Mouse (Mus musculus): ENCODE data around the gene Shc1. TPM values are rescaled to one million over a fixed set of nuclear protein-coding genes. Genes with fewer than 3 reads are reported as not detected.

Shc1 gene
- total and polyA plus RNA-seq, 3 experiments, result 23.1 to 40.6 (median 32.3) TPM

DNA sequence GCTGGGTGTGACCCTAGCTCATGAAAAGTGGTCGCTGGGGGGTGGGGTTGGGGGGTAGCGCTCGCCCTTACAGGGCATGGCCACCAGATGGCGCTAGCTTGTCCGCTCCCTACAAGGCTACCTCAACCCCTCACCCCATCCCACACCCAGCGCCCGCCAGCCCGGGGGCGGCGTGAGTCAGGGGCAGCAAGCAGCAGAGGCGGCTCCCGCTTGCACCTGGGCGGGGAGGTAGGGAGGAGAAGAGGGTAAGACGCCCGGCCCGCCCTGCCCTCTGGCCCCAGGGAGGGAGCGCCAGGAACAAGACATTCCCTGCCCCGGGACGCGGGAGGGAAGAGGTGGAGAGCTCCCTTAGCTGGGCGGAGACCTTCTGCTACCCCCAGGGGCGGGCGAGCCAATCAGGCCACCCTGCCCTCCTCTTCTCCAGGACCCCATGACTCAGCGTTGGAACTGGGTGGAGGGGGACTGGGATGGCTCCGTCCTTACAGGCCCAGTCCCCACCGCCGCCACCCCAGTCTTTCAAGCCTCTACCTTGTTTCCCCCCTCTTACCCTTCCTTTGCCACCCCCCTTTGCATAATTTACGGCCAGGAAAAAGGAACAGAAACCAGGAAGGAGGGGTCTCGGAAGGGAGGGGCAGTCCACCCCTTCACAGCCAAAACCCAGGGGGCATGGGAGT, 39.7 kb upstream of the Shc1 start:
- DNase-seq (ENCODE audit: extremely low read depth), result peak; percentile 72

GRCm38 (mm10) chr3:89379388-89380131, 38.7 kb upstream of the Shc1 start:
- H3K4me3 ChIP-seq (replicated peaks in 1 of 3; ENCODE audit: low read depth in 2 of 3, low read length in 2 of 3, poor library complexity in 1 of 3), result peak overlapping the region in 1 of 3 experiments; percentile 0
- dilution Hi-C loops (cut with MboI; ENCODE audit: extremely low pct_ligation_motif_present, extremely low pct_unique_long_range_greater_than_20kb, low sequenced_read_pairs), result no loop called here
- in situ Hi-C loops (cut with MboI; ENCODE audit: low pct_ligation_motif_present, low pct_unique_long_range_greater_than_20kb, low sequenced_read_pairs), result no loop called here

More for the DNA sequence above, 39.7 kb upstream of the Shc1 start:
- Histone ChIP-seq H3K9ac (ENCODE audit: insufficient read depth, low read depth) (peak overlapping the region; percentile 32; the same call in 1 of the 2 replicates), H3K9me3 (replicated peaks; ENCODE audit: low read length) (no peaks in the 10 kb centered on the region), H3K36me3 (replicated peaks in 1 of 2; ENCODE audit: control insufficient read depth in 1 of 2, insufficient read depth in 1 of 2, low read length in 1 of 2) (peaks cover 41 to 71% of the 10 kb centered on the region in 2 experiments), H3K27ac (ENCODE audit: insufficient read depth, low read depth) (peak overlapping the region; percentile 74), H3K4me3 (replicated peaks in 1 of 3; ENCODE audit: low read depth in 2 of 3, low read length in 2 of 3, poor library complexity in 1 of 3) (peak overlapping the region in 2 of 3 experiments; percentile 29 to 40), H3K4me1 (ENCODE audit: control insufficient read depth in 1 of 2, insufficient read depth in 2 of 2) (peaks cover 19 to 68% of the 10 kb centered on the region in 2 experiments), H3K4me2 (ENCODE audit: insufficient read depth, low read depth, poor library complexity, severe bottlenecking) (peak overlapping the region; percentile 65), H3K27me3 (replicated peaks) (no peaks in the 10 kb centered on the region), H3K79me2 (replicated peaks; ENCODE audit: control insufficient read depth, extremely low read depth, insufficient read depth, poor library complexity, severe bottlenecking) (peaks cover 12% of the 10 kb centered on the region)
- dilution Hi-C loops (cut with MboI; ENCODE audit: extremely low pct_ligation_motif_present, extremely low pct_unique_long_range_greater_than_20kb, low sequenced_read_pairs), result no loop called here
- TF ChIP-seq SIN3A (IDR thresholded peaks at IDR 0.05; ENCODE audit: low read length) (0 out of 2 replicates have a peak, but pooled peaks have one; percentile 33), ZMIZ1 (IDR thresholded peaks at IDR 0.05; ENCODE audit: low read depth, low read length) (0 out of 2 replicates have a peak, but pooled peaks have one; percentile 38), ZC3H11A (IDR thresholded peaks at IDR 0.05; ENCODE audit: low read depth, low read length) (0 out of 2 replicates have a peak, but pooled peaks have one; percentile 8), MYC (IDR thresholded peaks at IDR 0.05; ENCODE audit: low read depth, low read length) (no peak), MAZ (IDR thresholded peaks at IDR 0.05; ENCODE audit: low read depth, low read length) (peak; percentile 98), NRF1 (IDR thresholded peaks at IDR 0.05; ENCODE audit: low read depth, low read length) (no peak), HCFC1 (IDR thresholded peaks at IDR 0.05; ENCODE audit: low read depth, low read length) (no peak), BHLHE40 (IDR thresholded peaks at IDR 0.05; ENCODE audit: low read depth, low read length) (no peak; the same call in 1 of the 2 replicates), ZKSCAN1 (IDR thresholded peaks at IDR 0.05; ENCODE audit: borderline replicate concordance, low read depth, low read length) (no peak), JUND (conservative IDR thresholded peaks at IDR 0.05; ENCODE audit: low read depth, low read length) (no peak), ZNF384 (IDR thresholded peaks at IDR 0.05; ENCODE audit: low read depth, low read length) (no peak), RAD21 (IDR thresholded peaks at IDR 0.05; ENCODE audit: low read depth, low read length) (peak; percentile 68), TBP (conservative IDR thresholded peaks at IDR 0.05; ENCODE audit: low read depth, low read length) (no peak), RCOR1 (conservative IDR thresholded peaks at IDR 0.05; ENCODE audit: low read depth, low read length) (peak; percentile 72; the same call in 1 of the 2 replicates), CTCF (conservative IDR thresholded peaks at IDR 0.05 in 1 of 2, IDR thresholded peaks at IDR 0.05 in 1 of 2; ENCODE audit: low read depth in 2 of 2, low read length in 2 of 2) (peak; percentile 65 to 85; a peak in 3 of 4 replicates), E2F4 (IDR thresholded peaks at IDR 0.05; ENCODE audit: insufficient replicate concordance, low read depth, low read length) (no peak), TCF12 (IDR thresholded peaks at IDR 0.05; ENCODE audit: low read depth, low read length) (peak; percentile 40; the same call in 1 of the 2 replicates), KAT2A (IDR thresholded peaks at IDR 0.05; ENCODE audit: insufficient replicate concordance, low read length) (no peak), USF1 (IDR thresholded peaks at IDR 0.05; ENCODE audit: low read depth, low read length) (no peak), SMC3 (IDR thresholded peaks at IDR 0.05; ENCODE audit: low read depth, low read length) (peak; percentile 88), PAX5 (IDR thresholded peaks at IDR 0.05; ENCODE audit: low read length) (no peak), CHD1 (IDR thresholded peaks at IDR 0.05; ENCODE audit: low read depth, low read length) (no peak), ETS1 (conservative IDR thresholded peaks at IDR 0.05; ENCODE audit: low read depth, low read length) (peak; percentile 48), NELFE (IDR thresholded peaks at IDR 0.05; ENCODE audit: low read depth, low read length) (peak; percentile 62; the same call in 1 of the 2 replicates), MEF2A (IDR thresholded peaks at IDR 0.05; ENCODE audit: borderline replicate concordance, low read depth, low read length) (peak; percentile 67), JUN (IDR thresholded peaks at IDR 0.05; ENCODE audit: insufficient read depth, low read depth, low read length) (no peak), USF2 (conservative IDR thresholded peaks at IDR 0.05; ENCODE audit: low read depth, low read length) (no peak), ELF1 (IDR thresholded peaks at IDR 0.05; ENCODE audit: low read depth, low read length) (peak; percentile 71), CHD2 (IDR thresholded peaks at IDR 0.05; ENCODE audit: low read length) (peak; percentile 71), IRF4 (IDR thresholded peaks at IDR 0.05; ENCODE audit: low read depth, low read length) (peak; percentile 95), POLR2AphosphoS2 (IDR thresholded peaks at IDR 0.05; ENCODE audit: low read depth, low read length) (no peak), MXI1 (IDR thresholded peaks at IDR 0.05; ENCODE audit: low read depth, low read length) (no peak; the same call in 1 of the 2 replicates), GABPA (IDR thresholded peaks at IDR 0.05; ENCODE audit: insufficient replicate concordance, low read depth, low read length) (no peak), EP300 (IDR thresholded peaks at IDR 0.05; ENCODE audit: low read length) (peak; percentile 84), POLR2A (IDR thresholded peaks at IDR 0.05; ENCODE audit: low read depth, low read length) (peak; percentile 43), UBTF (IDR thresholded peaks at IDR 0.05; ENCODE audit: low read depth, low read length) (peak; percentile 58; the same call in 1 of the 2 replicates), MAX (IDR thresholded peaks at IDR 0.05; ENCODE audit: low read length) (0 out of 2 replicates have a peak, but pooled peaks have one; percentile 41), MAFK (IDR thresholded peaks at IDR 0.05; ENCODE audit: insufficient replicate concordance, low read length) (no peak)
- in situ Hi-C loops (cut with MboI; ENCODE audit: low pct_ligation_motif_present, low pct_unique_long_range_greater_than_20kb, low sequenced_read_pairs), result no loop called here

More at GRCm38 (mm10) chr3:89379388-89380131, 38.7 kb upstream of the Shc1 start:
- H3K9ac ChIP-seq (ENCODE audit: insufficient read depth, low read depth), result no peak overlapping the region
- H3K4me2 ChIP-seq (ENCODE audit: insufficient read depth, low read depth, poor library complexity, severe bottlenecking), result no peak overlapping the region
- H3K4me1 ChIP-seq (ENCODE audit: control insufficient read depth in 1 of 2, insufficient read depth in 2 of 2), result peaks cover 29 to 74% of the 10 kb centered on the region in 2 experiments
- DNase-seq (ENCODE audit: extremely low read depth), result no peak
- TF ChIP-seq MAZ (IDR thresholded peaks at IDR 0.05; ENCODE audit: low read depth, low read length) (no peak), TCF12 (IDR thresholded peaks at IDR 0.05; ENCODE audit: low read depth, low read length) (peak; percentile 32; the same call in 1 of the 2 replicates)
- peaks cover 49 to 82% of the 10 kb centered on the region in 2 experiments for H3K36me3 ChIP-seq (replicated peaks in 1 of 2; ENCODE audit: control insufficient read depth in 1 of 2, insufficient read depth in 1 of 2, low read length in 1 of 2)
- H3K79me2 ChIP-seq (replicated peaks; ENCODE audit: control insufficient read depth, extremely low read depth, insufficient read depth, poor library complexity, severe bottlenecking), result peaks cover 22% of the 10 kb centered on the region
- no peaks in the 10 kb centered on the region for H3K9me3 ChIP-seq (replicated peaks; ENCODE audit: low read length)
- H3K27me3 ChIP-seq (replicated peaks), result no peaks in the 10 kb centered on the region
- H3K27ac ChIP-seq (ENCODE audit: insufficient read depth, low read depth), result peak overlapping the region; percentile 19; the same call in 1 of the 2 replicates
